Mouse (Mus musculus) urinary bladder, postnatal 4 days (tissue): ENCODE measurements around the gene Ttc28.

Source experiments
- DNase-seq, 2 experiments: peaks; one replicate each; pipeline ENCODE4 v3.0.0; 2021 to 2022; ENCODE audit warnings: low spot score in 2 of 2

The Ttc28 gene

GRCm38 (mm10) chr5:111131561-111131960 is 252.0 kb downstream of the Ttc28 start:
- DNase-seq: no peak

- no peak for DNase-seq
Observed at GRCm38 (mm10) chr5:111133150-111133549, 253.5 kb downstream of the Ttc28 start.

- no peak for DNase-seq
Observed at GRCm38 (mm10) chr5:111133754-111134153, 254.2 kb downstream of the Ttc28 start.

GRCm38 (mm10) chr5:111137283-111137682 is 257.7 kb downstream of the Ttc28 start:
- DNase-seq: no peak

- no peak for DNase-seq
Observed at GRCm38 (mm10) chr5:111137742-111138141, 258.1 kb downstream of the Ttc28 start.

GRCm38 (mm10) chr5:111138239-111138833 is 258.7 kb downstream of the Ttc28 start:
- DNase-seq: no peak

- no peak for DNase-seq
Observed at GRCm38 (mm10) chr5:111138927-111139565, 259.4 kb downstream of the Ttc28 start.

- DNase-seq: no peak
Observed at GRCm38 (mm10) chr5:111139622-111140021, 260.0 kb downstream of the Ttc28 start.

GRCm38 (mm10) chr5:111141139-111141885 is 261.7 kb downstream of the Ttc28 start:
- no peak for DNase-seq

GRCm38 (mm10) chr5:111142837-111143236 is 263.2 kb downstream of the Ttc28 start:
- DNase-seq: no peak

GRCm38 (mm10) chr5:111144411-111144810 is 264.8 kb downstream of the Ttc28 start:
- no peak for DNase-seq

- DNase-seq: no peak
Observed at GRCm38 (mm10) chr5:111150581-111150980, 271.0 kb downstream of the Ttc28 start.

GRCm38 (mm10) chr5:111151882-111152759 is 272.5 kb downstream of the Ttc28 start:
- no peak for DNase-seq

GRCm38 (mm10) chr5:111154586-111154985 is 275.0 kb downstream of the Ttc28 start:
- DNase-seq: peak in 1 of 2 experiments; percentile 48

- DNase-seq: no peak
Observed at GRCm38 (mm10) chr5:111155271-111155670, 275.7 kb downstream of the Ttc28 start.

GRCm38 (mm10) chr5:111155928-111156327 is 276.3 kb downstream of the Ttc28 start:
- no peak for DNase-seq

GRCm38 (mm10) chr5:111158266-111158665 is 278.7 kb downstream of the Ttc28 start:
- DNase-seq: no peak

- DNase-seq: no peak
Observed at GRCm38 (mm10) chr5:111159628-111160321, 280.2 kb downstream of the Ttc28 start.

- DNase-seq: no peak
Observed at GRCm38 (mm10) chr5:111161146-111161930, 281.7 kb downstream of the Ttc28 start.

- no peak for DNase-seq
Observed at GRCm38 (mm10) chr5:111162857-111163256, 283.3 kb downstream of the Ttc28 start.
